Mouse (Mus musculus): Measurements from ENCODE around the gene Leng9. TPM values are rescaled to one million over a fixed set of nuclear protein-coding genes. Genes with fewer than 3 reads are reported as not detected.

Leng9 gene
- polyA plus RNA-seq, 1 experiment: 11.5 TPM

- 96% methylated on average over 5 of the region's 5 CpGs for WGBS
- Histone ChIP-seq H3K4me1 (replicated peaks; ENCODE audit: control insufficient read depth, insufficient read depth, low read length) (peaks cover 8% of the 10 kb centered on the region), H3K36me3 (ENCODE audit: control insufficient read depth, insufficient read depth, low read length) (peaks cover 49% of the 10 kb centered on the region), H3K27ac (ENCODE audit: control insufficient read depth, insufficient read depth, low read length) (no peak overlapping the region), H3K27me3 (ENCODE audit: control insufficient read depth, insufficient read depth, low read length) (no peaks in the 10 kb centered on the region), H3K4me3 (ENCODE audit: control insufficient read depth, insufficient read depth, low read length) (no peak overlapping the region)
- DNase-seq: no peak
- no peak for TF ChIP-seq CTCF (IDR thresholded peaks at IDR 0.05; ENCODE audit: borderline replicate concordance, control insufficient read depth, extremely low read depth, insufficient read depth, low read length, poor library complexity)
- no peak for TF ChIP-seq POLR2A (IDR thresholded peaks at IDR 0.05; ENCODE audit: control insufficient read depth, extremely low read depth, insufficient read depth, low read length, poor library complexity)
These were observed 10.8 kb downstream of the Leng9 start for GRCm38 (mm10) chr7:4139391-4139790.

DNA sequence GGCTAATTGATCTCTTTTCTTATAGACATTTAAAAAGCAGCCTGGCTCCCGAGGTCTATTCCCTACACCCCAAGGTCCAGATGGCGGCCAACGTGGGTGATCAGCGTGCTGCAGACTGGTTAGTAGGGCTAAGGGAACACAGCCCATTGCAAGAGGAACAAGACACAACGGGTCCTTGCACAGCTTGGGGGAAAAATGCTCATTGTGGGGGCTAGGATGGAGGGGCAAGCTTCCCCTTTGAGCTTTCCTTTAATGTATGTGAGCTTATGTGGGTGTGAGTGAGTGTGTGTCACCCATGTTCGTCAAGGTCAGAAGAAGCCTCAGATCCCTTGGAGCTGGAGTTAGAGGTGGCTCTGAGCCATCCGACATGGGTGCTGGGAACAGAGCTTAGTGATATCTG lies 11.5 kb downstream of the Leng9 start:
- Histone ChIP-seq H3K4me3 (ENCODE audit: control insufficient read depth, insufficient read depth, low read length) (no peak overlapping the region), H3K4me1 (replicated peaks; ENCODE audit: control insufficient read depth, insufficient read depth, low read length) (peaks cover 8% of the 10 kb centered on the region), H3K27ac (ENCODE audit: control insufficient read depth, insufficient read depth, low read length) (no peak overlapping the region), H3K27me3 (ENCODE audit: control insufficient read depth, insufficient read depth, low read length) (no peaks in the 10 kb centered on the region), H3K36me3 (ENCODE audit: control insufficient read depth, insufficient read depth, low read length) (peaks cover 42% of the 10 kb centered on the region)
- no peak for TF ChIP-seq CTCF (IDR thresholded peaks at IDR 0.05; ENCODE audit: borderline replicate concordance, control insufficient read depth, extremely low read depth, insufficient read depth, low read length, poor library complexity)
- TF ChIP-seq POLR2A (IDR thresholded peaks at IDR 0.05; ENCODE audit: control insufficient read depth, extremely low read depth, insufficient read depth, low read length, poor library complexity): no peak
- 96% methylated on average over 7 of the region's 7 CpGs for WGBS
- no peak for DNase-seq

GRCm38 (mm10) chr7:4138181-4138580 lies 12.0 kb downstream of the Leng9 start:
- no peaks in the 10 kb centered on the region for H3K27me3 ChIP-seq (ENCODE audit: control insufficient read depth, insufficient read depth, low read length)
- no peak overlapping the region for H3K4me3 ChIP-seq (ENCODE audit: control insufficient read depth, insufficient read depth, low read length)
- no peak for DNase-seq
- peaks cover 8% of the 10 kb centered on the region for H3K4me1 ChIP-seq (replicated peaks; ENCODE audit: control insufficient read depth, insufficient read depth, low read length)
- WGBS: 85% methylated on average over 2 of the region's 2 CpGs
- peaks cover 37% of the 10 kb centered on the region for H3K36me3 ChIP-seq (ENCODE audit: control insufficient read depth, insufficient read depth, low read length)
- TF ChIP-seq CTCF (IDR thresholded peaks at IDR 0.05; ENCODE audit: borderline replicate concordance, control insufficient read depth, extremely low read depth, insufficient read depth, low read length, poor library complexity) (no peak), POLR2A (IDR thresholded peaks at IDR 0.05; ENCODE audit: control insufficient read depth, extremely low read depth, insufficient read depth, low read length, poor library complexity) (no peak)
- no peak overlapping the region for H3K27ac ChIP-seq (ENCODE audit: control insufficient read depth, insufficient read depth, low read length)

GRCm38 (mm10) chr7:4137746-4138145 lies 12.4 kb downstream of the Leng9 start:
- Histone ChIP-seq H3K36me3 (ENCODE audit: control insufficient read depth, insufficient read depth, low read length) (peaks cover 33% of the 10 kb centered on the region), H3K4me3 (ENCODE audit: control insufficient read depth, insufficient read depth, low read length) (peak overlapping the region; percentile 74), H3K4me1 (replicated peaks; ENCODE audit: control insufficient read depth, insufficient read depth, low read length) (peaks cover 8% of the 10 kb centered on the region), H3K27ac (ENCODE audit: control insufficient read depth, insufficient read depth, low read length) (no peak overlapping the region), H3K27me3 (ENCODE audit: control insufficient read depth, insufficient read depth, low read length) (no peaks in the 10 kb centered on the region)
- no peak for DNase-seq
- TF ChIP-seq POLR2A (IDR thresholded peaks at IDR 0.05; ENCODE audit: control insufficient read depth, extremely low read depth, insufficient read depth, low read length, poor library complexity): no peak
- no peak for TF ChIP-seq CTCF (IDR thresholded peaks at IDR 0.05; ENCODE audit: borderline replicate concordance, control insufficient read depth, extremely low read depth, insufficient read depth, low read length, poor library complexity)
- WGBS: 56% methylated on average over 3 of the region's 3 CpGs

DNA sequence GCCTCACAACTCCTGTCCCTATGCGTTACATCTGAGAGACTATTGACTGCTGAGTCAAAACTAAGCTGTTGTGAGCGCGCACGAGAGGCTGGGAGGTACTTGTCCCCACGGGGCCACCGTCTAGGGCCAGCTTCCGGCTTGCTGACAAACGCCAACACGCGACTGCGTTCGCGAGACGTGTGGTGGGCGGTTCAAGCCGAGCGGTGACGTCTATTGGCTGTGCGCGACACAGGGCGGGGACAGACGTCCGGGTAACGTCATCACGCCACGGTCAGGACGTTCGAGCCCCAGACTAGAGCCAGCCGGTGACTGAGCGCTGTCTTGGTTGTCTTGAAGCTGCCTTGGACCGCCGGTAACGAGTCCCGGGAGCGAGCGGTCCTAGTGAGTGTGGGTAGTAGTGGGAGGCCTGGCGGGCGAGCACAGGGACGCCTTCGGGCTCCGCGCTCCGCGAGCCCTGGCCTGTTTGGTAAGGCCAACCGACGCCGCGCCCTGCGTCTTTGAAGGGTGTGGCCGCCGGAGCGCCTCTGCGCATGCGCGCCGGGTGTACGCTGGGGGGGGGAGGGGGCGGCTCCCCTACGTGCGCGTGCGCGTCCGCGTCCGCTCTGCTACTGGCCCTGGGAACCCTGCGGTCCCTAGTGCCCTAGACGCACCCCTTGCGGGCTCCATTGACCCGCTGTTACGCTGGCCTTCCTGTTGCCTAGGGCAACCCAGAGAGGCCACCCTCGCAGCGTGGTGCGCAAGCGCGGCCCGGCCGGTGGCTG lies 13.2 kb downstream of the Leng9 start, which contains the start of gene Leng8:
Leng8 (plus strand) TSS at position 269 of the 761 bp plus-strand sequence.
- DNase-seq: peak; percentile 99
- TF ChIP-seq CTCF (IDR thresholded peaks at IDR 0.05; ENCODE audit: borderline replicate concordance, control insufficient read depth, extremely low read depth, insufficient read depth, low read length, poor library complexity) (peak; percentile 19; the same call in 1 of the 2 replicates), POLR2A (IDR thresholded peaks at IDR 0.05; ENCODE audit: control insufficient read depth, extremely low read depth, insufficient read depth, low read length, poor library complexity) (peak; percentile 94)
- H3K4me3 ChIP-seq (ENCODE audit: control insufficient read depth, insufficient read depth, low read length): peak within 1 kb of the TSS; percentile 74
- peaks cover 8% of the 10 kb centered on the region for H3K4me1 ChIP-seq (replicated peaks; ENCODE audit: control insufficient read depth, insufficient read depth, low read length)
- no peaks in the 10 kb centered on the region for H3K27me3 ChIP-seq (ENCODE audit: control insufficient read depth, insufficient read depth, low read length)
- peak within 1 kb of the TSS; percentile 64 for H3K27ac ChIP-seq (ENCODE audit: control insufficient read depth, insufficient read depth, low read length)
- WGBS: under 1% methylated on average over 76 of the region's 78 CpGs
- H3K36me3 ChIP-seq (ENCODE audit: control insufficient read depth, insufficient read depth, low read length): peaks cover 26% of the 10 kb centered on the region

GRCm38 (mm10) chr7:4136404-4136770 lies 13.8 kb downstream of the Leng9 start:
- peaks cover 20% of the 10 kb centered on the region for H3K36me3 ChIP-seq (ENCODE audit: control insufficient read depth, insufficient read depth, low read length)
- no peaks in the 10 kb centered on the region for H3K27me3 ChIP-seq (ENCODE audit: control insufficient read depth, insufficient read depth, low read length)
- no peak for DNase-seq
- no peak overlapping the region for H3K27ac ChIP-seq (ENCODE audit: control insufficient read depth, insufficient read depth, low read length)
- TF ChIP-seq CTCF (IDR thresholded peaks at IDR 0.05; ENCODE audit: borderline replicate concordance, control insufficient read depth, extremely low read depth, insufficient read depth, low read length, poor library complexity) (no peak), POLR2A (IDR thresholded peaks at IDR 0.05; ENCODE audit: control insufficient read depth, extremely low read depth, insufficient read depth, low read length, poor library complexity) (no peak)
- H3K4me1 ChIP-seq (replicated peaks; ENCODE audit: control insufficient read depth, insufficient read depth, low read length): peaks cover 8% of the 10 kb centered on the region
- WGBS: 2% methylated on average over 16 of the region's 16 CpGs
- peak overlapping the region; percentile 41 for H3K4me3 ChIP-seq (ENCODE audit: control insufficient read depth, insufficient read depth, low read length)

Data from thymus, adult 2 months (tissue).